Mouse (Mus musculus) heart, embryonic 14.5 days (tissue): ENCODE results near the gene Sap25. TPM values are rescaled to one million over a fixed set of nuclear protein-coding genes. Genes with fewer than 3 reads are reported as not detected.
A peak's percentile ranks its signal among the peaks of the same experiment; 100 is the strongest.

Experiments used
- ATAC-seq: fragments of 200-750 bp; cut with Nextera tagmentation; 2 replicates; pipeline ENCODE4 v1.8.0; 2017; ENCODE audit warnings: low read depth, moderate TSS enrichment; ENCODE audit not compliant: insufficient number of reproducible peaks, insufficient read depth, low FRiP score
- H3K27ac ChIP-seq, 2 experiments: fragments of 200-500 bp in 1 of 2; fragments of 300-500 bp in 1 of 2; sonication (generic) in 1 of 2; replicated peaks in 1 of 2; 2 replicates each; pipeline ENCODE4 v1.5.1; 2012 to 2014; ENCODE audit warnings: low read depth in 2 of 2, low read length in 2 of 2, control low read depth in 1 of 2, mild to moderate bottlenecking in 1 of 2, mixed read lengths in 1 of 2; ENCODE audit not compliant: control insufficient read depth in 1 of 2, insufficient read depth in 1 of 2
- H3K27me3 ChIP-seq: fragments of 300-500 bp; sonication (generic); 2 replicates; pipeline ENCODE4 v1.6.1; 2014; ENCODE audit warnings: mild to moderate bottlenecking, low read length, control low read depth; ENCODE audit not compliant: control insufficient read depth, insufficient read depth
- H3K36me3 ChIP-seq: fragments of 300-500 bp; sonication (generic); 2 replicates; pipeline ENCODE4 v1.6.1; 2014; ENCODE audit warnings: mild to moderate bottlenecking, control low read depth, low read length, mixed read lengths; ENCODE audit not compliant: control insufficient read depth, insufficient read depth
- H3K4me1 ChIP-seq, 2 experiments: fragments of 200-500 bp in 1 of 2; fragments of 300-500 bp in 1 of 2; sonication (generic) in 1 of 2; 2 replicates each; pipeline ENCODE4 v1.6.1; 2012 to 2014; ENCODE audit warnings: low read length in 2 of 2, control low read depth in 1 of 2, mixed read lengths in 1 of 2; ENCODE audit not compliant: control insufficient read depth in 2 of 2, insufficient read depth in 2 of 2
- H3K4me2 ChIP-seq: fragments of 300-500 bp; sonication (generic); 2 replicates; pipeline ENCODE4 v1.6.1; 2014; ENCODE audit warnings: mild to moderate bottlenecking, low read length
- H3K4me3 ChIP-seq, 2 experiments: fragments of 200-500 bp in 1 of 2; fragments of 300-500 bp in 1 of 2; sonication (generic) in 1 of 2; 2 replicates each; pipeline ENCODE4 v1.5.1; 2012 to 2014; ENCODE audit warnings: low read length in 2 of 2, mild to moderate bottlenecking in 2 of 2, control low read depth in 1 of 2, low read depth in 1 of 2, moderate library complexity in 1 of 2; ENCODE audit not compliant: control insufficient read depth in 1 of 2, insufficient read depth in 1 of 2
- H3K9ac ChIP-seq: fragments of 300-500 bp; sonication (generic); 2 replicates; pipeline ENCODE4 v1.6.1; 2014; ENCODE audit warnings: mild to moderate bottlenecking, low read length
- H3K9me3 ChIP-seq: fragments of 300-500 bp; sonication (generic); 2 replicates; pipeline ENCODE4 v1.6.1; 2016; ENCODE audit warnings: low read length, control low read depth; ENCODE audit not compliant: control insufficient read depth
- WGBS: fragments of 180-500 bp; shearing (Covaris S2); extraction: QIAGEN DNeasy Blood & Tissue Kit; methylation state at CpG from one replicate; pipeline ENCODE4 v1.1.7; 2014; 5-methylcytosine and 5-hydroxymethylcytosine counted together
- polyA plus RNA-seq: library from polyadenylated mRNA; unstranded; fragments of >200 nt; fragmentation: Nextera tagmentation; extraction: Ambion mirVana; gene quantifications from 2 replicates; pipeline ENCODE4 v1.2.1, GENCODE M21; 2014

Gene Sap25
- polyA plus RNA-seq, 1 experiment from 2014 or later, result 4.3 TPM

GRCm38 (mm10) chr5:137689974-137690373 lies 48.8 kb downstream of the Sap25 start:
- Histone ChIP-seq H3K9me3 (no peaks in the 10 kb centered on the region), H3K4me2 (0 out of 2 replicates have a peak overlapping the region, but pooled peaks have one; percentile 19), H3K27me3 (no peaks in the 10 kb centered on the region), H3K4me3 (no peak overlapping the region), H3K4me1 (peaks cover 4 to 5% of the 10 kb centered on the region in 2 experiments; a peak in 2 of 4 replicates), H3K9ac (0 out of 2 replicates have a peak overlapping the region, but pooled peaks have one; percentile 2), H3K27ac (peak overlapping the region in 1 of 2 experiments; percentile 76; a peak in 3 of 4 replicates), H3K36me3 (no peaks in the 10 kb centered on the region)
- ATAC-seq, result no peak
- WGBS, result 85% methylated on average over 3 of the region's 3 CpGs

GRCm38 (mm10) chr5:137690531-137690930 lies 49.4 kb downstream of the Sap25 start:
- Histone ChIP-seq H3K4me2 (0 out of 2 replicates have a peak overlapping the region, but pooled peaks have one; percentile 19), H3K27ac (peak overlapping the region in 1 of 2 experiments; percentile 76; a peak in 3 of 4 replicates), H3K4me3 (peak overlapping the region in 1 of 2 experiments; percentile 11; a peak in 1 of 4 replicates), H3K27me3 (no peaks in the 10 kb centered on the region), H3K9me3 (no peaks in the 10 kb centered on the region), H3K36me3 (no peaks in the 10 kb centered on the region), H3K4me1 (peaks cover 4 to 5% of the 10 kb centered on the region in 2 experiments; a peak in 2 of 4 replicates), H3K9ac (0 out of 2 replicates have a peak overlapping the region, but pooled peaks have one; percentile 2)
- WGBS, result 17% methylated on average over 9 of the region's 9 CpGs
- ATAC-seq, result no peak

- WGBS, result 64% methylated on average over 1 of the region's 1 CpGs
These were observed 50.7 kb downstream of the Sap25 start for GRCm38 (mm10) chr5:137691881-137692280.

More at GRCm38 (mm10) chr5:137691881-137692280, 50.7 kb downstream of the Sap25 start:
- Histone ChIP-seq H3K4me1 (peaks cover 4 to 5% of the 10 kb centered on the region in 2 experiments; a peak in 2 of 4 replicates), H3K9ac (no peak overlapping the region), H3K4me2 (no peak overlapping the region), H3K27me3 (no peaks in the 10 kb centered on the region), H3K27ac (no peak overlapping the region), H3K4me3 (no peak overlapping the region), H3K9me3 (no peaks in the 10 kb centered on the region), H3K36me3 (no peaks in the 10 kb centered on the region)
- ATAC-seq, result no peak

Other genes with a start within 250 kb of the Sap25 start
- 0.11 and 0.16 TPM in 2 replicates for gene Zan, start 164.3 kb upstream of the Sap25 start, polyA plus RNA-seq
- 44.3 and 49.8 TPM in 2 replicates for gene Pop7, start 138.8 kb upstream of the Sap25 start, polyA plus RNA-seq
- gene Gigyf1, start 122.8 kb upstream of the Sap25 start, polyA plus RNA-seq, result 8.7 and 9.6 TPM in 2 replicates
- gene Epo, start 108.1 kb upstream of the Sap25 start, polyA plus RNA-seq, result not detected in 2 replicates
- gene Gnb2, start 107.8 kb upstream of the Sap25 start, polyA plus RNA-seq, result 296 and 340 TPM in 2 replicates
- 0.31 TPM in 1 of 2 replicates, not detected in the other for gene Actl6b, start 87.8 kb upstream of the Sap25 start, polyA plus RNA-seq
- gene Tfr2, start 71.5 kb upstream of the Sap25 start, polyA plus RNA-seq, result 0.11 and 0.20 TPM in 2 replicates
- 22.7 and 23.1 TPM in 2 replicates for gene Mospd3, start 40.3 kb upstream of the Sap25 start, polyA plus RNA-seq
- gene Pcolce, start 27.6 kb upstream of the Sap25 start, polyA plus RNA-seq, result 121 and 123 TPM in 2 replicates
- gene Fbxo24, start 12.3 kb upstream of the Sap25 start, polyA plus RNA-seq, result 0.20 TPM in 1 of 2 replicates, not detected in the other
- 22.7 and 23.9 TPM in 2 replicates for gene Lrch4, start 12.2 kb upstream of the Sap25 start, polyA plus RNA-seq
- gene Gm20605, start 12.2 kb upstream of the Sap25 start, polyA plus RNA-seq, result 5.2 and 5.6 TPM in 2 replicates
- gene Irs3, start 4.4 kb downstream of the Sap25 start, polyA plus RNA-seq, result 0.11 TPM in 2 replicates
- 10.7 and 12.1 TPM in 2 replicates for gene Agfg2, start 43.4 kb downstream of the Sap25 start, polyA plus RNA-seq
- 0.57 and 1.00 TPM in 2 replicates for gene Nyap1, start 100.3 kb downstream of the Sap25 start, polyA plus RNA-seq
- 144 and 147 TPM in 2 replicates for gene Tsc22d4, start 104.4 kb downstream of the Sap25 start, polyA plus RNA-seq
- gene Ppp1r35, start 137.5 kb downstream of the Sap25 start, polyA plus RNA-seq, result 29.8 and 36.7 TPM in 2 replicates
- gene Mepce, start 146.3 kb downstream of the Sap25 start, polyA plus RNA-seq, result 7.9 and 9.2 TPM in 2 replicates
- 7.3 and 7.6 TPM in 2 replicates for gene Zcwpw1, start 146.5 kb downstream of the Sap25 start, polyA plus RNA-seq
- gene Pilra, start 194.9 kb downstream of the Sap25 start, polyA plus RNA-seq, result 3.2 and 3.8 TPM in 2 replicates
- 0.44 and 0.68 TPM in 2 replicates for gene Pilrb1, start 216.8 kb downstream of the Sap25 start, polyA plus RNA-seq
- gene Pilrb2, start 230.5 kb downstream of the Sap25 start, polyA plus RNA-seq, result 2.6 and 2.7 TPM in 2 replicates